Mouse (Mus musculus): ENCODE measurements at regions not wholly inside any gene's neighbourhood (a gene's known extent, or its start where the extent isn't known, plus 50 kb on each side); places are given as distances from the start of the nearest gene placed in this dataset.

- TF ChIP-seq CTCF (IDR thresholded peaks at IDR 0.05; ENCODE audit: extremely low read depth, insufficient read depth, insufficient read length, insufficient replicate concordance) (no peak), POLR2A (IDR thresholded peaks at IDR 0.05; ENCODE audit: low read depth, low read length) (no peak)
Observed at GRCm38 (mm10) chr3:19059906-19060870, 568.3 kb downstream of the 1700064H15Rik start.

Measured in spleen, adult 2 months (tissue).